Mouse (Mus musculus) gastrocnemius, postnatal 25 days (tissue): ENCODE measurements around the gene Gm11037. TPM values are rescaled to one million over a fixed set of nuclear protein-coding genes. Genes with fewer than 3 reads are reported as not detected.
A peak's percentile ranks its signal among the peaks of the same experiment; 100 is the strongest.

Experiments
- DNase-seq: peaks from one replicate; pipeline ENCODE4 v3.0.0; 2022
- total RNA-seq, 2 experiments: library from RNA; stranded (reverse); gene quantifications; 1 replicate in 1 of 2; 2 replicates in 1 of 2; pipeline ENCODE4 v1.2.3; 2021

Gene Gm11037
- total RNA-seq, 2 experiments from 2014 or later = not detected

GRCm38 (mm10) chr2:131149254-131149578 is 15.9 kb downstream of the Gm11037 start:
- no peak for DNase-seq

- no peak for DNase-seq
Measured at GRCm38 (mm10) chr2:131152166-131152730, 19.0 kb downstream of the Gm11037 start.

GRCm38 (mm10) chr2:131154036-131154435 is 20.7 kb downstream of the Gm11037 start:
- DNase-seq = no peak

GRCm38 (mm10) chr2:131156987-131157386 is 23.7 kb downstream of the Gm11037 start:
- no peak for DNase-seq

GRCm38 (mm10) chr2:131159491-131159910 is 26.2 kb downstream of the Gm11037 start:
- no peak for DNase-seq

- DNase-seq = peak; percentile 96
Measured at GRCm38 (mm10) chr2:131159938-131160581, 26.8 kb downstream of the Gm11037 start, which contains the start of gene 1700037H04Rik. 1700037H04Rik (minus strand) TSS chr2:131160081.

- no peak for DNase-seq
Measured at GRCm38 (mm10) chr2:131160671-131161111, 27.4 kb downstream of the Gm11037 start.

GRCm38 (mm10) chr2:131163924-131164323 is 30.6 kb downstream of the Gm11037 start:
- no peak for DNase-seq

- DNase-seq = no peak
Measured at GRCm38 (mm10) chr2:131166172-131166571, 32.9 kb downstream of the Gm11037 start.

GRCm38 (mm10) chr2:131167984-131168383 is 34.7 kb downstream of the Gm11037 start:
- no peak for DNase-seq

GRCm38 (mm10) chr2:131168914-131169313 is 35.6 kb downstream of the Gm11037 start:
- DNase-seq = no peak

- DNase-seq = no peak
Measured at GRCm38 (mm10) chr2:131170936-131171335, 37.6 kb downstream of the Gm11037 start.

GRCm38 (mm10) chr2:131171401-131172104 is 38.3 kb downstream of the Gm11037 start:
- peak; percentile 64 for DNase-seq

GRCm38 (mm10) chr2:131172322-131172721 is 39.0 kb downstream of the Gm11037 start:
- no peak for DNase-seq

- DNase-seq = peak; percentile 34
Measured at GRCm38 (mm10) chr2:131174700-131175099, 41.4 kb downstream of the Gm11037 start.

GRCm38 (mm10) chr2:131175286-131175944 is 42.1 kb downstream of the Gm11037 start:
- no peak for DNase-seq

- DNase-seq = no peak
Measured at GRCm38 (mm10) chr2:131175945-131176309, 42.6 kb downstream of the Gm11037 start.

- DNase-seq = no peak
Measured at GRCm38 (mm10) chr2:131176491-131176890, 43.2 kb downstream of the Gm11037 start.

- DNase-seq = no peak
Measured at GRCm38 (mm10) chr2:131177932-131178331, 44.6 kb downstream of the Gm11037 start.

GRCm38 (mm10) chr2:131178828-131179245 is 45.5 kb downstream of the Gm11037 start:
- no peak for DNase-seq

- DNase-seq = peak; percentile 44
Measured at GRCm38 (mm10) chr2:131179246-131179886, 46.1 kb downstream of the Gm11037 start.

- DNase-seq = peak; percentile 81
Measured at GRCm38 (mm10) chr2:131179990-131180587, 46.8 kb downstream of the Gm11037 start, which contains the start of gene Cenpb. Cenpb (minus strand) TSS chr2:131180067.
